Mouse (Mus musculus): ENCODE results near the gene Arvcf. TPM values are rescaled to one million over a fixed set of nuclear protein-coding genes. Genes with fewer than 3 reads are reported as not detected.

Arvcf gene
- total and polyA plus RNA-seq, 3 experiments = 13.9 to 16.4 (median 14.4) TPM

- TF ChIP-seq POLR2A (IDR thresholded peaks at IDR 0.05; ENCODE audit: insufficient read depth, low read depth, low read length) (no peak), EP300 (IDR thresholded peaks at IDR 0.05; ENCODE audit: insufficient read depth, low read depth, low read length) (peak; percentile 60; the same call in 1 of the 2 replicates), CTCF (IDR thresholded peaks at IDR 0.05) (peak; percentile 89)
- peak; percentile 82 to 86 for DNase-seq
- H3K79me2 ChIP-seq (replicated peaks; ENCODE audit: control insufficient read depth, insufficient read depth, low read length) = no peaks in the 10 kb centered on the region
- peaks cover 9% of the 10 kb centered on the region for H3K4me1 ChIP-seq (ENCODE audit: control insufficient read depth, insufficient read depth, low read length)
- no peaks in the 10 kb centered on the region for H3K27me3 ChIP-seq (ENCODE audit: control insufficient read depth, insufficient read depth, low read length)
- H3K9ac ChIP-seq (ENCODE audit: low read depth, low read length) = no peak overlapping the region
- H3K4me3 ChIP-seq = no peak overlapping the region
- WGBS = 6% methylated on average over 3 of the region's 3 CpGs
- H3K27ac ChIP-seq = no peak overlapping the region; the same call in 1 of the 2 replicates
- no peaks in the 10 kb centered on the region for H3K36me3 ChIP-seq (ENCODE audit: control insufficient read depth, insufficient read depth, low read length)
- intact Hi-C loops (cut with DNase I) = loop anchor here (2.0 to 5.0 kb wide), 4 partner anchors 62 to 512 kb away; no protein-coding TSS in a partner anchor
Measured at GRCm38 (mm10) chr16:18345243-18345642, 2.7 kb upstream of the Arvcf start.

GRCm38 (mm10) chr16:18348601-18349175 is 706 bp downstream of the Arvcf start:
- peak; percentile 40 to 59 for DNase-seq
- H3K79me2 ChIP-seq (replicated peaks; ENCODE audit: control insufficient read depth, insufficient read depth, low read length) = no peaks in the 10 kb centered on the region
- H3K9ac ChIP-seq (ENCODE audit: low read depth, low read length) = peak overlapping the region; percentile 75
- no peaks in the 10 kb centered on the region for H3K27me3 ChIP-seq (ENCODE audit: control insufficient read depth, insufficient read depth, low read length)
- TF ChIP-seq EP300 (IDR thresholded peaks at IDR 0.05; ENCODE audit: insufficient read depth, low read depth, low read length) (no peak), POLR2A (IDR thresholded peaks at IDR 0.05; ENCODE audit: insufficient read depth, low read depth, low read length) (no peak), CTCF (IDR thresholded peaks at IDR 0.05) (no peak)
- peaks cover 3% of the 10 kb centered on the region; the same call in 1 of the 2 replicates for H3K4me1 ChIP-seq (ENCODE audit: control insufficient read depth, insufficient read depth, low read length)
- intact Hi-C loops (cut with DNase I) = loop anchor here (5.0 kb wide), 2 partner anchors 154 to 509 kb away; no protein-coding TSS in a partner anchor
- peak overlapping the region; percentile 64 for H3K27ac ChIP-seq
- H3K36me3 ChIP-seq (ENCODE audit: control insufficient read depth, insufficient read depth, low read length) = no peaks in the 10 kb centered on the region
- WGBS = 4% methylated on average over 28 of the region's 28 CpGs
- peak overlapping the region; percentile 69 for H3K4me3 ChIP-seq

GRCm38 (mm10) chr16:18349761-18350325 is 1.9 kb downstream of the Arvcf start:
- Histone ChIP-seq H3K27ac (no peak overlapping the region), H3K4me3 (no peak overlapping the region), H3K4me1 (ENCODE audit: control insufficient read depth, insufficient read depth, low read length) (peaks cover 3% of the 10 kb centered on the region; the same call in 1 of the 2 replicates), H3K27me3 (ENCODE audit: control insufficient read depth, insufficient read depth, low read length) (no peaks in the 10 kb centered on the region), H3K9ac (ENCODE audit: low read depth, low read length) (no peak overlapping the region), H3K36me3 (ENCODE audit: control insufficient read depth, insufficient read depth, low read length) (no peaks in the 10 kb centered on the region), H3K79me2 (replicated peaks; ENCODE audit: control insufficient read depth, insufficient read depth, low read length) (no peaks in the 10 kb centered on the region)
- TF ChIP-seq CTCF (IDR thresholded peaks at IDR 0.05) (no peak), POLR2A (IDR thresholded peaks at IDR 0.05; ENCODE audit: insufficient read depth, low read depth, low read length) (no peak), EP300 (IDR thresholded peaks at IDR 0.05; ENCODE audit: insufficient read depth, low read depth, low read length) (no peak)
- no peak for DNase-seq
- WGBS = 82% methylated on average over 12 of the region's 12 CpGs
- intact Hi-C loops (cut with DNase I) = loop anchor here (5.0 kb wide), 2 partner anchors 152 to 507 kb away; no protein-coding TSS in a partner anchor

GRCm38 (mm10) chr16:18351313-18352055 is 3.5 kb downstream of the Arvcf start:
- Histone ChIP-seq H3K79me2 (replicated peaks; ENCODE audit: control insufficient read depth, insufficient read depth, low read length) (no peaks in the 10 kb centered on the region), H3K4me1 (ENCODE audit: control insufficient read depth, insufficient read depth, low read length) (no peaks in the 10 kb centered on the region), H3K9ac (ENCODE audit: low read depth, low read length) (no peak overlapping the region), H3K27ac (no peak overlapping the region), H3K27me3 (ENCODE audit: control insufficient read depth, insufficient read depth, low read length) (no peaks in the 10 kb centered on the region), H3K4me3 (no peak overlapping the region), H3K36me3 (ENCODE audit: control insufficient read depth, insufficient read depth, low read length) (no peaks in the 10 kb centered on the region)
- 51% methylated on average over 5 of the region's 5 CpGs for WGBS
- TF ChIP-seq CTCF (IDR thresholded peaks at IDR 0.05) = peak; percentile 76
- TF ChIP-seq POLR2A (IDR thresholded peaks at IDR 0.05; ENCODE audit: insufficient read depth, low read depth, low read length) = no peak
- intact Hi-C loops (cut with DNase I) = no loop called here
- DNase-seq = peak; percentile 36 to 44

GRCm38 (mm10) chr16:18353106-18353505 is 5.1 kb downstream of the Arvcf start:
- Histone ChIP-seq H3K9ac (ENCODE audit: low read depth, low read length) (no peak overlapping the region), H3K4me1 (ENCODE audit: control insufficient read depth, insufficient read depth, low read length) (no peaks in the 10 kb centered on the region), H3K79me2 (replicated peaks; ENCODE audit: control insufficient read depth, insufficient read depth, low read length) (no peaks in the 10 kb centered on the region), H3K27me3 (ENCODE audit: control insufficient read depth, insufficient read depth, low read length) (no peaks in the 10 kb centered on the region), H3K36me3 (ENCODE audit: control insufficient read depth, insufficient read depth, low read length) (no peaks in the 10 kb centered on the region), H3K27ac (no peak overlapping the region), H3K4me3 (no peak overlapping the region)
- no peak for DNase-seq
- TF ChIP-seq POLR2A (IDR thresholded peaks at IDR 0.05; ENCODE audit: insufficient read depth, low read depth, low read length) (no peak), EP300 (IDR thresholded peaks at IDR 0.05; ENCODE audit: insufficient read depth, low read depth, low read length) (no peak), CTCF (IDR thresholded peaks at IDR 0.05) (no peak)
- intact Hi-C loops (cut with DNase I) = no loop called here
- 63% methylated on average over 1 of the region's 1 CpGs for WGBS
